Mouse (Mus musculus): ENCODE measurements around the gene Trpm1.
"Not testable (repeated sequence)": the region's sequence is repeated elsewhere in the genome, so short reads cannot be mapped to it uniquely, and the experiment has no call there.

Trpm1 gene

GRCm38 (mm10) chr7:64153535-64153934, at the start of gene Trpm1:
Gene Trpm1, plus strand, starts transcription at chr7:64153835.
- no peak for DNase-seq

GRCm38 (mm10) chr7:64122131-64122715, 31.4 kb upstream of the Trpm1 start:
- DNase-seq: no peak

GRCm38 (mm10) chr7:64123721-64124120, 29.9 kb upstream of the Trpm1 start:
- DNase-seq: no peak

GRCm38 (mm10) chr7:64125994-64126393, 27.6 kb upstream of the Trpm1 start:
- DNase-seq: not testable (repeated sequence)

GRCm38 (mm10) chr7:64139866-64140265, 13.8 kb upstream of the Trpm1 start:
- no peak for DNase-seq

- no peak for DNase-seq
Observed at GRCm38 (mm10) chr7:64141301-64142032, 12.2 kb upstream of the Trpm1 start.

GRCm38 (mm10) chr7:64149337-64149736, 4.3 kb upstream of the Trpm1 start:
- no peak for DNase-seq

GRCm38 (mm10) chr7:64149747-64150146, 3.9 kb upstream of the Trpm1 start:
- DNase-seq: no peak

- no peak for DNase-seq
Observed at GRCm38 (mm10) chr7:64150436-64151080, 3.1 kb upstream of the Trpm1 start.

GRCm38 (mm10) chr7:64155226-64155625, 1.6 kb downstream of the Trpm1 start:
- no peak for DNase-seq

- peak; percentile 83 for DNase-seq
Observed at GRCm38 (mm10) chr7:64155687-64156086, 2.1 kb downstream of the Trpm1 start.

- no peak for DNase-seq
Observed at GRCm38 (mm10) chr7:64156271-64156911, 2.8 kb downstream of the Trpm1 start.

- no peak for DNase-seq
Observed at GRCm38 (mm10) chr7:64156918-64157690, 3.5 kb downstream of the Trpm1 start.

GRCm38 (mm10) chr7:64158281-64159055, 4.8 kb downstream of the Trpm1 start:
- no peak for DNase-seq

- DNase-seq: no peak
Observed at GRCm38 (mm10) chr7:64159056-64159542, 5.5 kb downstream of the Trpm1 start.

- no peak for DNase-seq
Observed at GRCm38 (mm10) chr7:64159612-64160591, 6.3 kb downstream of the Trpm1 start.

GRCm38 (mm10) chr7:64160737-64161470, 7.3 kb downstream of the Trpm1 start:
- DNase-seq: peak; percentile 69

- DNase-seq: no peak
Observed at GRCm38 (mm10) chr7:64161990-64162389, 8.4 kb downstream of the Trpm1 start.

GRCm38 (mm10) chr7:64163086-64163485, 9.5 kb downstream of the Trpm1 start:
- DNase-seq: no peak

- DNase-seq: no peak
Observed at GRCm38 (mm10) chr7:64163890-64164289, 10.3 kb downstream of the Trpm1 start.
